Mouse (Mus musculus): ENCODE data around the gene Msx2. TPM values are rescaled to one million over a fixed set of nuclear protein-coding genes. Genes with fewer than 3 reads are reported as not detected.

Msx2 gene
- not detected for total RNA-seq (2021)
- long read RNA-seq, experiment 1, result 0 reads
- long read RNA-seq, experiment 2, partial matches to known transcripts, result 0 of 1 reads
- long read RNA-seq, experiment 2, other reads (novel, unspliced or antisense), result 0 of 1 reads

DNA sequence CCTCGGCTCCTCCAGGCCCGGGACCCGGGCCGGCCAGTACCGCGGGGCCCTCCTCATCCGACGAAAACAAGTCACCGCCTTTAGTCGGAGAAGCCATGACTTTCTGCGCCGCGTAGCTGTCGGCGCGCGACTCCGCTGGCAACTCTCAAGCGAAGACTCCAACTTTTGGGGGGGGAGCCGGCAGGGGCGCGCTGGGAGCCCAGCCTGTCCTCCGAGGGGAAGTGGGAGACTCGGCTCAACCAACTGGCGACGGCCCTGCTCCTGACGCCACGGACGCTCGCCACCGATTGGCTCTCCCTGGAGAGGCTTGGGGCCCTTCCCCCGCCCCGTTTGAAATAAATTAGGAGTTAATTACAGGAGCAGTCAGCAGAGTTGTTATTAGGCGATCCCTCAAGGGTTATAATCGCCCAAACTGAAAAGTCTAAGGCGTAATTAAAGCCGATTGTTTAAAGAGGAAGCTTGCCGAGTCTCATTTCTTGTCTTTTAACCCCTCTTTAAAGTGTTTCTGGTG, at the start of gene Msx2:
Gene Msx2 (minus strand): TSS at position 461 of the 511 bp plus-strand sequence.
- DNase-seq (ENCODE audit: low spot score), result no peak

- no peak for DNase-seq (ENCODE audit: low spot score)
These were observed 48.6 kb upstream of the Msx2 start for GRCm38 (mm10) chr13:53521468-53521867.

GRCm38 (mm10) chr13:53520343-53520937, 47.6 kb upstream of the Msx2 start:
- DNase-seq (ENCODE audit: low spot score), result no peak

DNA sequence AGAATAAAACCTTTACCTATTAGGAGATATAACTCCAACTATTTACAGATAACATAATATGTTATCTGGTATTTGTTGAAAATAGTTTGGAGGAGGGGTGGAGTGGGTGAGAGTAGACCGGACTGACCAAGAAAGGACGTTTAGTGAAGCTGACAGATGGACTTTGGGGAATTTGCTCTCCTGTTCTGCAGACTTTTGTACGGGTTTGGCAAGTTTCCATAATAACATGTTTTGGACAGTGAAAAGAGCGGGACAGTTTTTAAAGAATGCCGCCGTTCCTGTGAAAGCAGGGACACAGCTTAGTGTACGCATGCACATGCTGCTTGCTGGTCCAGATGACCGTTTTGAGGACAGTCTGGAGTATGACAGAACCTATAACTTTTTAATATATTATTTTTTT, 46.9 kb upstream of the Msx2 start:
- DNase-seq (ENCODE audit: low spot score), result no peak

DNA sequence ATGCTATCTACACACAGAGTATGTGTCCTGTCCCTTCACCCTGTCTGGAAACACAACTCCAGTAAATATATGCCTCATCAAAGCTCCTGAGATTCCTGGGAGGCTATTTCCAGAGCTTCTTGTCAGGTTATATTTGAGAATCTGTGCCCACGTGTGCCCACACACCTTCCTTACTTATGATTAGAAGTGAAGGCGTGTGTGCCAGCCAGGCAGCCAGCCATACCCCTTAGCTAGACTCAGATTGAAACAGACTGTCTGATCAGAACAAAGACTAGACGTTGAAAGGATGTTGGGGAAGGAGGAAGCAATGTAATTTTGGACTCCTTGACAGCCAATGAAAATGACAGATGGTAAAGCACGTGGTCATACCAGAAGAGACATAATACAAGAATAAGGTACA, 45.4 kb upstream of the Msx2 start:
- no peak for DNase-seq (ENCODE audit: low spot score)

DNA sequence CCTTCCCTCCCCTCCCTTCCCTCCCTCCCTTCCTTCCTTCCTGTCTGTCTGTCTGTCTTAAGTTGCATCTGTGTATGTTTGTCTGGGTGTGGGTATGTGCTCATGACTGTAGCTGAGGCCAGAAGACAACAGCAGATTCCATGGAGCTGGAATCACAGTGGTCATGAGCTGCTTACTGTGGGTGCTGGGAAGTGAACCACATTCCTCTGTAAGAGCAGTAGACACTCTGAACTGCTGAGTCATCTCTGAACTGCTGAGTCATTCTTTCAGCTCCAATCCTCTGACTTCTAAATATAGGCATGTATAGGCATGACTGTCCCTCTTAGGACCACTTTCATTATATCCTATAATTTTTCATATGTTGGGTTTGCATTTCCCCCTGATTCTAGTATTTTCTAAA, 41.7 kb upstream of the Msx2 start:
- DNase-seq (ENCODE audit: low spot score), result no peak

GRCm38 (mm10) chr13:53511366-53511765, 38.5 kb upstream of the Msx2 start:
- no peak for DNase-seq (ENCODE audit: low spot score)

- DNase-seq (ENCODE audit: low spot score), result no peak
These were observed 29.5 kb upstream of the Msx2 start for GRCm38 (mm10) chr13:53502406-53502805.

DNA sequence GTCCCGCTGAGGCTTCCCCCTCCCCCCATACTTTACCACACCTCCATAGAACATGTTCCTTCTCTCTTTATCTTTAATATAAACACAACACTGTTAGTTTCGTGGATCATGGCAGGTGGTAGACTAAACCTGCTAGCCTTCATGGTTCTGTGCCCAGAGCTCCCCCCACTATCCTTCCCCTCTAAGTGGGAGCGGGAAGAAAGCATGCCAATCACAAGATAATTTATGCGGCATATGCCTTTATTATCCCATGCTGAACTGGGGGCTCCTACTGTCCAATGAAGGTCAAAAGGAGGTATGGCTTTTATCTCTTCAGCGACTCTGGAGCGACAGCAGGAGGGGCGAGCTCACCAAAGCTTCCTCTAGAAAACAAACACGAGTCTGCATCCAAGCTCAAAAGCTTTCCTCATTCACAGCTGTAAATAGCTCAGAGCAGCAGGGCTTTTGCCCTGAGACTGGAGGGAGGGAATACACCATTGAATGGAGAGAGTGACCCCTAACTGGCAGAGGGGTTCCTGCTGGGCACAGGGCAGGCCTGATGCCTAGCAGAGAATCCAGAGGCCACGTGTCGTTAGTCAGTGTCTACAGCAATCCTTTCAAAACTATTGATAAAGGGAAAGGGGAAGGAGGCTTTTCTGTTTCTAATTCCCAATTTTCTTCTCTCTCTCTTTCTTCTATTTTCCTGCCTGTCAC, 28.8 kb upstream of the Msx2 start:
- DNase-seq (ENCODE audit: low spot score), result no peak

GRCm38 (mm10) chr13:53501057-53501456, 28.2 kb upstream of the Msx2 start:
- no peak for DNase-seq (ENCODE audit: low spot score)

DNA sequence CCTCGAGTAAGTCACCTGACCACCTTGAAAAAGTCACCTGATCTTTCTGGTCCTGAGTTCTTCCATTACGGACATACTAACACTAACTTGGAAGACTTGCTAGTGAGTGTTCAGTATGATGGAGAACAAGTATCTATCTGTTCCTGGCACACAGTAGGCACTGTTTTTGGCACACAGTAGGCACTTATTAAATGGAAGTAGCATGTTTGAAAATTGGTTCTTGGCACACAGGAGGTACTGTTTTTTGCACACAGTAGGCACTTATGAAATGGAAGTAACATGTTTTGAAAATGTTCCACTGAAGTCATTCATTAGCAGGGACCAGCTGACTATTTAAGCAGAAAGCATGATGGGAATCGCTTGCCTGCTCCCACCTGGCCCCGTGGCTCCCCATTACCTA, 13.6 kb upstream of the Msx2 start:
- DNase-seq (ENCODE audit: low spot score), result no peak

DNA sequence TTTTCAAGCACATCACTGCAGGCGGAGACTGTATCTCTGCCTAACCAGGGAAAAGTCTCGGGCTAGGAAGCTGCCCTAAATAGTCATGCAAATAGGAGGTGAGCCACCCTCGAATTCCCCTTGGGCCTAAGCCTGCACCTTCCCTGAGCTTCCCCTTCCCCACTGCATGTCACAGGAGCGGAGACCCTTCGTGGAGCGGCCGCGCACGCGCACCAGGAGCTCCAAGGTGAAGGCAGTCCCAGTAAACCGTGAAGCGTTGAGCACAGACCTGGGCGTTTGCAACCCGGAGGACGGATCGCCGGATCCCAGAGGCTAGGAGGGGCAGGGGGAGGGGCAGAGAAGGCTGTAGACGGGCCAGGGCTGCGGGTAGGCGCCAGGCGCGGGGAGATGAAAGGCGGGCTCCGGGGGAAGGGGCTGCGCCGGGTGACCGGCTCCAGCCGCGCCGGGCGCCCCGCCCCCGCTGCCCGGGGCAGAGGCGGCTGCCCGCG, 2.9 kb upstream of the Msx2 start:
- DNase-seq (ENCODE audit: low spot score), result no peak

DNA sequence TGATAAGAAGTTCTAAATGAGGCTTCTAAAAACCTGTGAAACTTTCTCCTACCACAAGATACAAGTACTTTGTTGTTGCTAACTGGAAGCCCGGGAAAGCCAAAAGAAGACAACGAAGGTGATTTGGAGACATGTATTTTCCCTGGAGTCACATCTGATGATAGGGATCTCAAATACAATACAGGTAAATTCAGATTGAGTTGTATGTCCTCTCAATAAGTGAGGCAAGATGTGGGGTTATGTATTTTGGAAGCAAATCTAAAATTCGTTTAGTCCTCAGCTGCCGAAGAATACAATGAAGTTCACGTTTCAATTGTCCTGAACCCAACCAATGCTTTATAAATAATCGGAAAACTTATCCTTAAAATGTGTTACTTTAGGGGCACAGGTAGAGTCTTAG, 1.6 kb upstream of the Msx2 start:
- no peak for DNase-seq (ENCODE audit: low spot score)

- no peak for DNase-seq (ENCODE audit: low spot score)
These were observed 1.1 kb upstream of the Msx2 start for GRCm38 (mm10) chr13:53473991-53474390.

DNA sequence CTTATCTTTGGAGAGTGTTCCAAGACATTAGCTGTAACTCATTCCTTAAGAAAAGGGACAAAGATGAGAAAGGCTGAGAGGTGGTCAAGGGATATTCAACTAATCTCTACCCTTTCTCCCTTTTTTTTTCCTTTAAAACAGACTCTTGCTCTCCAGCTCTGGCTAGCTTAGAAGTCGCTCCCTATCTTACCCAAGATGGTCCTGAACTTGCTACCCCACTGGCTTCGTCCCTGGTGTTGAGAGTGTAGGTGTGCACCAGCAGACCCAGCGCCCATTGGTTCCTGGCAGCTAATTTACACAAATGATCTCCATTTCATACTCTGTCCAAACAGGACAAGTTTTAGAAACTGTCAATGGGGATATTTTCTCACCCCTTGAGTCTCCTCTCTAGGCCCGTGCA, 417 bp upstream of the Msx2 start:
- DNase-seq (ENCODE audit: low spot score), result no peak

- no peak for DNase-seq (ENCODE audit: low spot score)
These were observed 804 bp downstream of the Msx2 start for GRCm38 (mm10) chr13:53471926-53472613.

GRCm38 (mm10) chr13:53471411-53471810, 1.5 kb downstream of the Msx2 start:
- no peak for DNase-seq (ENCODE audit: low spot score)

DNA sequence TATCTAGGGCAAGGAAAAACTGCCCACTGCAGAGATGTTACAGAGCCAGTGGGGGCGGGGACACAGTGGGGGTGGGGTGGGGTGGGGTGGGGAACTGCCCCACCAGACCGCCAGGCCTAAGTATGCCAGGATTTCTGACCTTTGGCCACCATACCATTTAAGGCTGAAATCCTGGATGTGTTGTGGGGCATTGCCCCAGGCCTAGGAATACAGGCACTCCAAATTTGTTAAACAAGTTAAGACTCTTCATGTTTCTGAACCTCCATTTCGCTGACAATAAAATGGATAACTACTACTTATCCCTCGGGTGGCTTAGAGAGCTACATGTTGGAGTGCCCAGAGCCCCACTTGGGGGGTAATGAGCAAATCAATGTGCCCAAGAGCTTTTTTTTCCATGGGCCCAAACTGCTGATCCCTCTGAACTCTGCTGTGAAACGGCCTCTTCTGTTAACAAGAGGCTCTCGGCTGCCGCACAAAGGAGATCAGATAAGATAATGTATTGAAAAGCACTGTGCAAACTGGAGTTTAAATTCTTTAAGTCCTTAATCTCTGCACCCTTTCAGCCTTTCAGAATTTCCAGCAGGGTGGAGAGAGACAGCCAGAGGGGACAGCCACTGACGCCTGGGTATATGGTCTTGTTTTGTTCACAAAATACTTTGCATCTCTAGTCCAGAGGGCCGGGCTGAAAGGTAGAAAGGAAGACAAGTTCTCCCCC, 2.3 kb downstream of the Msx2 start:
- no peak for DNase-seq (ENCODE audit: low spot score)

- DNase-seq (ENCODE audit: low spot score), result no peak
These were observed 3.1 kb downstream of the Msx2 start for GRCm38 (mm10) chr13:53469756-53470155.

- DNase-seq (ENCODE audit: low spot score), result no peak
These were observed 4.7 kb downstream of the Msx2 start for GRCm38 (mm10) chr13:53468171-53468570.

- no peak for DNase-seq (ENCODE audit: low spot score)
These were observed 6.5 kb downstream of the Msx2 start for GRCm38 (mm10) chr13:53466189-53466866.

Measured in gastrocnemius, adult 18-20 months (tissue).